Mouse (Mus musculus) ES-E14 (cell line): Measurements from ENCODE around the gene Crybg3.

ENCODE experiments used
- CHD2 ChIP-seq: IDR thresholded peaks from 2 replicates; pipeline ENCODE4 v1.6.1; 2014; ENCODE audit warnings: mild to moderate bottlenecking, low read depth, low read length, inconsistent platforms
- HCFC1 ChIP-seq: IDR thresholded peaks from 2 replicates; pipeline ENCODE4 v1.6.1; 2012; ENCODE audit warnings: low read length, inconsistent platforms, borderline replicate concordance; ENCODE audit not compliant: insufficient read depth
- MAFK ChIP-seq: IDR thresholded peaks from 2 replicates; pipeline ENCODE4 v1.6.1; 2014; ENCODE audit warnings: mild to moderate bottlenecking, low read depth, low read length, inconsistent platforms; ENCODE audit not compliant: insufficient read depth

- TF ChIP-seq CHD2 (no peak), MAFK (no peak), HCFC1 (no peak)
Measured at GRCm38 (mm10) chr16:59487239-59487638, 113.5 kb downstream of the Crybg3 start.
